Mouse (Mus musculus): ENCODE data around the gene Acox2.

Acox2 gene

GRCm38 (mm10) chr14:8250141-8250871, 8.8 kb downstream of the Acox2 start:
- in situ Hi-C loops (cut with MboI, MseI): no loop called here

- in situ Hi-C loops (cut with MboI, MseI): no loop called here
Measured at GRCm38 (mm10) chr14:8249206-8249605, 9.9 kb downstream of the Acox2 start.

GRCm38 (mm10) chr14:8246878-8247277, 12.3 kb downstream of the Acox2 start:
- in situ Hi-C loops (cut with MboI, MseI): no loop called here

GRCm38 (mm10) chr14:8244211-8244611, 14.9 kb downstream of the Acox2 start:
- in situ Hi-C loops (cut with MboI, MseI): no loop called here

GRCm38 (mm10) chr14:8243136-8243888, 15.8 kb downstream of the Acox2 start:
- in situ Hi-C loops (cut with MboI, MseI): no loop called here

GRCm38 (mm10) chr14:8242388-8242920, 16.7 kb downstream of the Acox2 start:
- in situ Hi-C loops (cut with MboI, MseI): no loop called here

GRCm38 (mm10) chr14:8241816-8242215, 17.3 kb downstream of the Acox2 start:
- in situ Hi-C loops (cut with MboI, MseI): no loop called here

GRCm38 (mm10) chr14:8233252-8233651, 25.9 kb downstream of the Acox2 start:
- in situ Hi-C loops (cut with MboI, MseI): no loop called here

GRCm38 (mm10) chr14:8232155-8232910, 26.8 kb downstream of the Acox2 start:
- in situ Hi-C loops (cut with MboI, MseI): no loop called here

- in situ Hi-C loops (cut with MboI, MseI): no loop called here
Measured at GRCm38 (mm10) chr14:8229367-8230019, 29.7 kb downstream of the Acox2 start.

- in situ Hi-C loops (cut with MboI, MseI): no loop called here
Measured at GRCm38 (mm10) chr14:8224805-8225204, 34.3 kb downstream of the Acox2 start.

GRCm38 (mm10) chr14:8223506-8224293, 35.5 kb downstream of the Acox2 start:
- in situ Hi-C loops (cut with MboI, MseI): no loop called here

- in situ Hi-C loops (cut with MboI, MseI): no loop called here
Measured at GRCm38 (mm10) chr14:8222561-8222960, 36.6 kb downstream of the Acox2 start.

GRCm38 (mm10) chr14:8220912-8221311, 38.2 kb downstream of the Acox2 start:
- in situ Hi-C loops (cut with MboI, MseI): no loop called here

GRCm38 (mm10) chr14:8220306-8220705, 38.8 kb downstream of the Acox2 start:
- in situ Hi-C loops (cut with MboI, MseI): no loop called here

GRCm38 (mm10) chr14:8219876-8220275, 39.3 kb downstream of the Acox2 start:
- in situ Hi-C loops (cut with MboI, MseI): no loop called here

GRCm38 (mm10) chr14:8218730-8219380, 40.3 kb downstream of the Acox2 start:
- in situ Hi-C loops (cut with MboI, MseI): no loop called here

GRCm38 (mm10) chr14:8218238-8218637, 40.9 kb downstream of the Acox2 start:
- in situ Hi-C loops (cut with MboI, MseI): no loop called here

GRCm38 (mm10) chr14:8216100-8216499, 43.1 kb downstream of the Acox2 start:
- in situ Hi-C loops (cut with MboI, MseI): no loop called here

GRCm38 (mm10) chr14:8215208-8215778, 43.9 kb downstream of the Acox2 start:
- in situ Hi-C loops (cut with MboI, MseI): no loop called here

Measured in regulatory T cell (primary cell).